Mouse (Mus musculus) embryonic facial prominence, embryonic 10.5 days (tissue): ENCODE results near the gene Lsp1. TPM values are rescaled to one million over a fixed set of nuclear protein-coding genes. Genes with fewer than 3 reads are reported as not detected.
A peak's percentile ranks its signal among the peaks of the same experiment; 100 is the strongest.

Experiments
- DNase-seq: peaks from one replicate; pipeline ENCODE4 v3.0.0-alpha.2; 2017; ENCODE audit warnings: low spot score
- H3K27ac ChIP-seq: fragments of 300-500 bp; sonication (generic); replicated peaks from 2 replicates; pipeline ENCODE4 v1.5.1; 2016; ENCODE audit warnings: mild to moderate bottlenecking
- H3K27me3 ChIP-seq: fragments of 300-500 bp; sonication (generic); replicated peaks from 2 replicates; pipeline ENCODE4 v1.6.1; 2016; ENCODE audit warnings: low read depth, mild to moderate bottlenecking; ENCODE audit not compliant: poor library complexity, severe bottlenecking
- H3K36me3 ChIP-seq: fragments of 300-500 bp; sonication (generic); replicated peaks from 2 replicates; pipeline ENCODE4 v1.6.1; 2016; ENCODE audit warnings: mild to moderate bottlenecking, moderate library complexity
- H3K4me1 ChIP-seq: fragments of 300-500 bp; sonication (generic); 2 replicates; pipeline ENCODE4 v1.6.1; 2016
- H3K4me3 ChIP-seq: fragments of 300-500 bp; sonication (generic); 2 replicates; pipeline ENCODE4 v1.5.1; 2016; ENCODE audit warnings: mild to moderate bottlenecking, moderate library complexity
- H3K9me3 ChIP-seq: fragments of 300-500 bp; sonication (generic); 2 replicates; pipeline ENCODE4 v1.6.1; 2016; ENCODE audit warnings: mild to moderate bottlenecking
- WGBS: fragments of 180-500 bp; shearing (Covaris S2); methylation state at CpG from one replicate; pipeline ENCODE4 v1.1.7; 2016; 5-methylcytosine and 5-hydroxymethylcytosine counted together
- polyA plus RNA-seq: library from polyadenylated mRNA; unstranded; fragments of >200 nt; fragmentation: Nextera tagmentation; extraction: Ambion mirVana; gene quantifications from 2 replicates; pipeline ENCODE4 v1.2.1, GENCODE M21; 2016

The Lsp1 gene
- polyA plus RNA-seq, 1 experiment from 2014 or later = 20.9 TPM

- Histone ChIP-seq H3K36me3 (peaks cover 4% of the 10 kb centered on the region; the same call in 1 of the 2 replicates), H3K27me3 (no peaks in the 10 kb centered on the region), H3K9me3 (no peaks in the 10 kb centered on the region), H3K4me3 (no peak within 1 kb of the TSS), H3K27ac (peak within 1 kb of the TSS; percentile 71), H3K4me1 (peaks cover 18% of the 10 kb centered on the region)
- 86% methylated on average over 2 of the region's 2 CpGs for WGBS
- DNase-seq = no peak
These were observed 38.0 kb downstream of the Lsp1 start, which contains the start of gene Tnnt3 for GRCm38 (mm10) chr7:142498575-142498974. Gene Tnnt3, plus strand, starts transcription at chr7:142498836.

DNA sequence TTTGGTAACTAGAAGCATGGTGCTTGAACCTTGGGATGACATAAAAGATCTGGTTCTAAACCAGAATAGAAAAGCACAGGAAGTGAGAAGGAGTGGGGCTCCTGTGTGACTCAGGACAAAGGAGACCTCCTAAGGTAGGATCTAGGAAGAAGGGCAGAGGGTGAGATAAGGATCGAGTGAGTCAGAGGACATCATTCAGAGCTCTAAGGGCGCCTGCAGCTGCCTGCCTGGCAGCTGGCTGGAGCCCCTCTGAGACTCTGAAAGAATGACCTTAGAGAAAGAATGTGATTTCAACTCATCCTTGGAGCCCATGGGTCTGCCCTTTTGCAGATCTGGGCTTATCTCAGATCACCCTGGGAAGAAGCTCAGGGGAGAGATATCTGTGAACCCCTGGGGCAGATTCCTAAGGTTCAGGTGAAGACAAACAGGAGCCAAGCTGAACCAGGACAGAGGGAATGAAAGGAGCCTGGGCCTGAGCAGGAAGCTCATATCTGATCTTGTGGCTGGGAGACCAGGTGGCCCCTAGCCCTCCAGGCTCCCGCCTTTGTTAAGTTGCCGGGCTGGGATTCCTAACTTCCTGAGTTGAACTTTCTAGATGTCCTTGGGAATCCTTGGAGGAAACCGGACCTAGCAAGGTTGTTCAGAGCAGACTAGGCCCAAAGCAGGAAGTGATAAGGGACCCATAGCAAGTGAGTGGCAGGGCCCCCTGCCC, 38.6 kb downstream of the Lsp1 start:
- Histone ChIP-seq H3K36me3 (peaks cover 4% of the 10 kb centered on the region; the same call in 1 of the 2 replicates), H3K4me1 (peaks cover 19% of the 10 kb centered on the region), H3K27me3 (no peaks in the 10 kb centered on the region), H3K27ac (peak overlapping the region; percentile 71), H3K4me3 (no peak overlapping the region), H3K9me3 (no peaks in the 10 kb centered on the region)
- no peak for DNase-seq
- 71% methylated on average over 5 of the region's 5 CpGs for WGBS

DNA sequence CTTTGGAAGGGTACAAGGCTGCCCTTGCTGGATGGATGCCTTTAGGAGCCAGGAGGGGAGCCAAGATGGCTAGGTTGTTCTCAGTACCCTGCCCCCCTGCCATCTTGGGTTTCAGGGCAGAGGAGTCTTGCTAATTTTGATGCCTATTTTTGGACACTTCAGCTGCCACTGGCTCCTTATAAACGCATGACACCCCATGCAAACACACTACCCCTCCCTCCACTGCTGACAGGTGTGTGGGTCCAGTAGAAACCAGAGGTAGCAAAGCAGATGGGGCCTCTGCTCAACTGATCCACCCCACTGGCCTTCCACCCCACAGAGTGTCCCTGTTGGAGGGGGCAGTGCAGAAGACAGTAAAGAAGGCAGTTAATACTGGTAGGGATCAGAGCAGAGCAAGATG, 39.4 kb downstream of the Lsp1 start:
- Histone ChIP-seq H3K4me3 (no peak overlapping the region), H3K27ac (peak overlapping the region; percentile 57), H3K36me3 (no peaks in the 10 kb centered on the region), H3K9me3 (no peaks in the 10 kb centered on the region), H3K4me1 (peaks cover 26% of the 10 kb centered on the region), H3K27me3 (no peaks in the 10 kb centered on the region)
- DNase-seq = no peak
- WGBS = 85% methylated on average over 1 of the region's 1 CpGs

- Histone ChIP-seq H3K9me3 (no peaks in the 10 kb centered on the region), H3K27ac (no peak overlapping the region), H3K4me1 (peaks cover 58% of the 10 kb centered on the region), H3K36me3 (no peaks in the 10 kb centered on the region), H3K4me3 (no peak overlapping the region), H3K27me3 (no peaks in the 10 kb centered on the region)
- 88% methylated on average over 4 of the region's 4 CpGs for WGBS
- DNase-seq = no peak
These were observed 42.6 kb downstream of the Lsp1 start for GRCm38 (mm10) chr7:142503206-142503605.

GRCm38 (mm10) chr7:142505942-142506341, 45.3 kb downstream of the Lsp1 start:
- DNase-seq = peak; percentile 70
- no peaks in the 10 kb centered on the region for H3K9me3 ChIP-seq
- WGBS = 26% methylated on average over 2 of the region's 2 CpGs
- no peaks in the 10 kb centered on the region for H3K36me3 ChIP-seq
- H3K27ac ChIP-seq = peak overlapping the region; percentile 76
- H3K4me3 ChIP-seq = no peak overlapping the region
- peaks cover 63% of the 10 kb centered on the region for H3K4me1 ChIP-seq
- H3K27me3 ChIP-seq = no peaks in the 10 kb centered on the region

DNA sequence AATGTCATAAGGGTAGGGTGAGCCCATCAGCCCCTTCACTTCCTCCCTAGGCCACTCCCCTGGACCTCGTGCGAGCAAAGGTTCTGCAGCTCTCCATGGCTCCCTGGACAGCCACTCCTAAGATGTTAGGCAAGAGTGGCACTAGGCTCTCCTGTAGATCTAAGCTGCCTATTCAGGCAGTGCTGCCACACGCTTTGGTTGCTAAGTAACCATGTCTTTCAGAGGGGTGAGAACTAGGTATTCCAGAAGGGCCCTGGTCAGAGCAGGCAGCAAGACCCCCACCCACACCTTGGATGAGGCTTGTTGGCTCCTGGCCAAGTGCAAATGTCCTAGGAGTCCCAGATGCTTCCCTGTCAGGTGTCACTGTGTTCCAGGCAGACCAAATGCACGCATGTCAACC, 45.9 kb downstream of the Lsp1 start:
- Histone ChIP-seq H3K27me3 (no peaks in the 10 kb centered on the region), H3K27ac (peak overlapping the region; percentile 76), H3K9me3 (no peaks in the 10 kb centered on the region), H3K4me3 (no peak overlapping the region), H3K4me1 (peaks cover 65% of the 10 kb centered on the region), H3K36me3 (no peaks in the 10 kb centered on the region)
- 50% methylated on average over 4 of the region's 4 CpGs for WGBS
- no peak for DNase-seq

GRCm38 (mm10) chr7:142507453-142507852, 46.8 kb downstream of the Lsp1 start:
- H3K27ac ChIP-seq = peak overlapping the region; percentile 76
- H3K4me1 ChIP-seq = peaks cover 65% of the 10 kb centered on the region
- no peaks in the 10 kb centered on the region for H3K36me3 ChIP-seq
- WGBS = 91% methylated on average over 9 of the region's 9 CpGs
- H3K27me3 ChIP-seq = no peaks in the 10 kb centered on the region
- DNase-seq = no peak
- H3K9me3 ChIP-seq = no peaks in the 10 kb centered on the region
- no peak overlapping the region for H3K4me3 ChIP-seq

- H3K27ac ChIP-seq = peak overlapping the region; percentile 91
- H3K36me3 ChIP-seq = no peaks in the 10 kb centered on the region
- 57% methylated on average over 14 of the region's 14 CpGs for WGBS
- H3K9me3 ChIP-seq = no peaks in the 10 kb centered on the region
- DNase-seq = peak; percentile 44
- peaks cover 59% of the 10 kb centered on the region for H3K4me1 ChIP-seq
- H3K4me3 ChIP-seq = no peak overlapping the region
- H3K27me3 ChIP-seq = no peaks in the 10 kb centered on the region
These were observed 48.9 kb downstream of the Lsp1 start for GRCm38 (mm10) chr7:142509518-142509917.

GRCm38 (mm10) chr7:142510021-142510777, 49.6 kb downstream of the Lsp1 start:
- Histone ChIP-seq H3K9me3 (no peaks in the 10 kb centered on the region), H3K36me3 (no peaks in the 10 kb centered on the region), H3K27ac (peak overlapping the region; percentile 91), H3K27me3 (no peaks in the 10 kb centered on the region), H3K4me3 (peak overlapping the region; percentile 13; the same call in 1 of the 2 replicates), H3K4me1 (peaks cover 53% of the 10 kb centered on the region)
- peak; percentile 81 for DNase-seq
- 11% methylated on average over 12 of the region's 12 CpGs for WGBS

DNA sequence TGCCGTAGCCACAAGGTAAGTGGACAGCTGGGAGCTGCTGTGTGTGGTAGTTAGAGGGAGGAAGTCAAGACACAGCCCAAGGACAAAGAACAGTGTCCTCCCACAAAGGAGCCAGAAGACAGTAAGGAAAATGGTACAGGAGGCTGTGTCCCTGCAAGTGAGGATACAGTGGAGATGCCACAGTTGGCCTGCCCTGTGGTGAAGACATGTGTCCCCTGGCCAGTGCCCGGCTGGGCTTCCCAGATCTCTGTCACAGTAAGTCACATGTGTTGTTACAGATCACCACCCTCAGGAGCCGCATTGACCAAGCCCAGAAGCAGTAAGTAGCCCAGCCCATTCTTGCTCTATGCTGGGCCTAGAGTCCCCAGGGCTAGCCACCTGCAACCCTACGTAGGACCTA, 53.4 kb downstream of the Lsp1 start:
- peaks cover 4% of the 10 kb centered on the region; the same call in 1 of the 2 replicates for H3K27me3 ChIP-seq
- no peaks in the 10 kb centered on the region for H3K36me3 ChIP-seq
- WGBS = 92% methylated on average over 4 of the region's 4 CpGs
- peak overlapping the region; percentile 88 for H3K27ac ChIP-seq
- no peak for DNase-seq
- H3K9me3 ChIP-seq = no peaks in the 10 kb centered on the region
- peaks cover 41% of the 10 kb centered on the region for H3K4me1 ChIP-seq
- no peak overlapping the region for H3K4me3 ChIP-seq

DNA sequence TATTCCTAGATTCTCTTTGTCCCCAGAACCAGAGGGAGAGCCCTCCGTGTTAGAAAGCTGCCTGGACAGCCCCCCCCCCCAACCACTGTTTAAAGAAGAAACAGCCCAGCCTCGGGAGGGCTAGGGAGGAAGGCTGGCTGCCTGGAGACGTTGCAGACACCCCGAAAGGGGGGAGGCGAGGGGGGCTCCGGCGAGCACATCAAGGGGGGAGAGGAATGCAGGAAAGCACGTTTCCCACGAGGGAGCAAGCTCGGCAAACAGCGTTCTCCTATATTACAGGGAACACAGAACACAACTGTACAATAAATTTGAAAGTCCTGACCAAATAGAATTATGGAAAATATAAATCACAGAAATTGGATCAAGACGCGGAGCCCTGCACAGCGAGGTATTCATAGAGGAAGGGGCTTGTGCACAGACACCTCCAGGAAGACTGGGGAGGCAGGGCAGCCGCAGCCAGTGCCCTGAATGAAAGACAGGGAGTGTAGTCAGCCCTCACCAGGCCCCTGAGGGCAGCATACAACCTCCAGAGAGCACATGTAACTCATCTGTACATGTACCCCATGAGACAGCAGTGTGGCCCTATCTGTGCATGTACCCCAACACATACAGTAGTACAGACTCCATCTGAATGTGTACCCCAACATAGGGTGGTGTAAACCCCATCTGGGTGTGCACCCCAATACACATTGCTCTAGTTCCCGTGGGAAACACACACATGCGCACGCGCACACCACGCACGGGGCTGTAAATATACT, 55.8 kb downstream of the Lsp1 start:
- DNase-seq = peak; percentile 70
- 49% methylated on average over 21 of the region's 21 CpGs for WGBS
- H3K27ac ChIP-seq = peak overlapping the region; percentile 88
- no peaks in the 10 kb centered on the region for H3K9me3 ChIP-seq
- peaks cover 29% of the 10 kb centered on the region for H3K4me1 ChIP-seq
- H3K4me3 ChIP-seq = peak overlapping the region; percentile 4; the same call in 1 of the 2 replicates
- H3K36me3 ChIP-seq = no peaks in the 10 kb centered on the region
- H3K27me3 ChIP-seq = peaks cover 4% of the 10 kb centered on the region; the same call in 1 of the 2 replicates

GRCm38 (mm10) chr7:142517531-142517930, 56.9 kb downstream of the Lsp1 start:
- WGBS = 84% methylated on average over 3 of the region's 3 CpGs
- Histone ChIP-seq H3K36me3 (no peaks in the 10 kb centered on the region), H3K4me3 (no peak overlapping the region), H3K9me3 (no peaks in the 10 kb centered on the region), H3K27ac (no peak overlapping the region; the same call in 1 of the 2 replicates), H3K4me1 (peaks cover 33% of the 10 kb centered on the region), H3K27me3 (peaks cover 4% of the 10 kb centered on the region; the same call in 1 of the 2 replicates)
- DNase-seq = no peak
